Mouse (Mus musculus) frontal cortex, postnatal 10 days (tissue): ENCODE measurements around the gene Nbl1.

Experiments
- DNase-seq, 2 experiments: peaks; one replicate each; pipeline ENCODE4 v3.0.0; 2022; ENCODE audit warnings: low spot score in 2 of 2, mixed read lengths in 1 of 2

The Nbl1 gene

GRCm38 (mm10) chr4:139064831-139065230 is 28.0 kb downstream of the Nbl1 start:
- DNase-seq: no peak

GRCm38 (mm10) chr4:139059569-139059968 is 33.2 kb downstream of the Nbl1 start:
- no peak for DNase-seq

DNA sequence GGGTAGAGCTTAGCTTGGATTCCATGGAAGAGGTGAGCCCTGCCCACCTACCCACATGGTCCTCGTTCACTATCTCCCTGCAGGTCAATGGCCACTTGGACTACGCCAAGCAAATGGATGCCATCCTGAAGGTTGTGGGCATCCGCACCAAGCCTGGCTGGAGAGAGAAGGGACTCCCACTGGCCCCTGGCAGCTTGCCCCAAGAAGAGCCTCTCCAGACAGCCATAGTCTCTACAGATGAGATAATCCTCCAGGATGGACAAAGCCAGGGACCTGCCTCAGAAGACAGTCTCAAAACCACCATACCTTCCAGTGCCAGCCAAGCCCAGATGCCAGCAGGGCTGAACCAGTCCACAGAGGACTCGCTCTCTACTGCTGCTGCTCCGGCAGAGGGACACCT is 34.8 kb downstream of the Nbl1 start:
- no peak for DNase-seq

DNA sequence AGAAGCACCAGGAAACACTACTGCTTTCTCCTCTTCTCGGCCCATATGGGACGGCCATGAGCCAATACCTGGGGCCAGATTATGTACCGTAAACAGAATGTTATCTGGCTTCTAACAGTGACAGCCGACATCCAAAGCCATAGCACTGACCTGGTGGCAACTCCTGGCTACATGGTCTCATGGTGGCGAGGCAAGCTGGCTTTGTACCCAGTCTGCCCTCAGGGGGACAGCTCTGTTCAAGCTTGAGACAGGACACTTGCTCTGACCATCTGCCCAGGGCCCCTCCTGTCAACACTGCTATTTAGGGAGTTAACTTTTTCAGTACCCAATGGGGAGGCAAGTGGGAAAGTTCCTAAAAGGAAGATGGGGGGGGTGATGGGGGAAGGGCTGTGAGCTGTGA is 35.5 kb downstream of the Nbl1 start:
- no peak for DNase-seq

GRCm38 (mm10) chr4:139055744-139056143 is 37.0 kb downstream of the Nbl1 start:
- no peak for DNase-seq

DNA sequence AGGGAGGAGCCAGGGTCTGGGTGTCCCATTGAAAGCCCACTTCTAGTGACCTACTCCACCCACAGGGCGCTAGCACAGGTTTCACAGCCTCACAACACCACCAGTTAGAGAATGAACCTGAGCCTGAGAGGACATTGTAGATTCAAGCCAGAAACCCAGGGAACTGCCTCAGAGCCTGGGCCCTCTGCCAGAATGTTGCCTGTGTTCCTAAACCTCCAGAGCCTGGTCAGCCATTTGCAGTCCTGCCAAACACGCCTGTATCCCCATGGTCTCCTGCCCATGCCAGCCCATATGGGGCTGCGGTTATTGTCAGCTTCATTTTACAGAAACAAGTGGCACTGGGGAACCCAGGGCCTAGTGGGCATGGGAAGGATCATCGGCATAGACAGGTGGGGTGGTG is 37.5 kb downstream of the Nbl1 start:
- DNase-seq: no peak

DNA sequence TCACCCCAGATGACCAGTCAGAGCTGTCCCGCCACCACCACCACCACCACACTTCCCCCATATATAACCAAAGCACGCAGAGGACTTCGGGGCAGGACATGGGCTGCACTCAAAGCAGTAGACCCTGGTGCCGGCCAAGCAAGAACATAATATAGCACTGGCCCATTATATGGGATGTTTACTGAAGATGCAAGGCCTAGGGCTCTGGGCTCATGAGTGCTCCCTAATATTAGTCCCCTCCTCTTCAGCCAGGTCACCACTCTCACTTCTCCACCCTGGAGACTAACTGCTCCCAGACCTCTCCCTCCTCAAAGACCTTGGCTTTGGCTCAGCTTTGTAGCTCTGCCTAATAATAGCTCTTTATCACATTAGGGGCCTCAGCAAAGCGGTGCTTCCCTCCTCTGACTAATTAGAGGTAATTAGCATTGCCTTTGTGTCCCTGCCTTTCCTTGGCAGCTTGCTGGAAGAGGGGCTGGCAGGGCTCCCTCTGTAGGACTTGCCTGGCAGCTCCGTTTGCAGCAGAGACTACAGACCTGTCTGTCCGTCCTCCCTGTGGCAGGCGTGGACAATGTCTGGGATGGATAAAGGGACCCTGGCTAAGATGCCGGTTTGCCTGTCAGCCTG is 38.4 kb downstream of the Nbl1 start:
- DNase-seq: peak; percentile 65 to 67

- no peak for DNase-seq
Measured at GRCm38 (mm10) chr4:139053391-139053790, 39.4 kb downstream of the Nbl1 start.

- DNase-seq: no peak
Measured at GRCm38 (mm10) chr4:139052796-139053195, 40.0 kb downstream of the Nbl1 start.

- no peak for DNase-seq
Measured at GRCm38 (mm10) chr4:139048518-139048917, 44.3 kb downstream of the Nbl1 start.

GRCm38 (mm10) chr4:139046354-139046753 is 46.4 kb downstream of the Nbl1 start:
- no peak for DNase-seq

- no peak for DNase-seq
Measured at GRCm38 (mm10) chr4:139044566-139044965, 48.2 kb downstream of the Nbl1 start.

DNA sequence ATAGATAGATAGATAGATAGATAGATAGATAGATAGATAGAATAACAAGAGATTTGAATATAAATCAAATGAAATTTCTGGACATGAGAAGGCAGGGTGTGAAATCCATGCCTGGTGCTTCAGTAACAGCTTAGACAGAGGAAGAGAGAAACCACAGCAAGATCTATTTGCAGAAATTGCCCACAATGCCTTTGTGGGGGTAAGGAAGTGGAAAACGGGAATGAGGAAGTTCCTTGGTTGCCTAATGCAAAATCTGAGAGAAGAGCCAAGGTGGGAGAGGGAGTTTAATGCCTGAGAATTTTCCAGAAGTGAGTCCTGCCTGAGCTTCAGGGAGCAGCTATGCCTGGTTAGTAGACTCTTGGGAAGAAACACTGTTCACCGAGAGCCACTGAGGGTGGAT is 49.2 kb downstream of the Nbl1 start:
- DNase-seq: no peak

DNA sequence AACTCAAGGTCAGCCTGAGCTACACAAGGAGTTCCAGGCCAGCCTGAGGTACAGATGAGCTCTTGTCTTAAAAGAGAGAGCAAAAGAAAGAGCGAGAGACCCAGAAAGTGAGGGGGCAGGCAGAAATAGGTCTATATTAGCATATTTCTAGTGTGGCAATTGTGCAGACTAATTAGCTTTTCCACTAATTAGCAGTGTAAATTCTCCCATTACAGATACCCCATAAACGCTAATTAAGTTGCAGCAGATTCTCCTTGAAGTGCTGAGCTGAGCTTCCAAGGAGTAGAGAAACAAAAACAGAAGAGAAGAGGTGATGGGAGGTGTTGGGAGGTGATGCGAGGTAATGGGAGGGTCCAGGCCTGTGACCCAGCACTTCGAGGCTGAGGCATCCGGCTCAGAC is 50.2 kb downstream of the Nbl1 start:
- no peak for DNase-seq

DNA sequence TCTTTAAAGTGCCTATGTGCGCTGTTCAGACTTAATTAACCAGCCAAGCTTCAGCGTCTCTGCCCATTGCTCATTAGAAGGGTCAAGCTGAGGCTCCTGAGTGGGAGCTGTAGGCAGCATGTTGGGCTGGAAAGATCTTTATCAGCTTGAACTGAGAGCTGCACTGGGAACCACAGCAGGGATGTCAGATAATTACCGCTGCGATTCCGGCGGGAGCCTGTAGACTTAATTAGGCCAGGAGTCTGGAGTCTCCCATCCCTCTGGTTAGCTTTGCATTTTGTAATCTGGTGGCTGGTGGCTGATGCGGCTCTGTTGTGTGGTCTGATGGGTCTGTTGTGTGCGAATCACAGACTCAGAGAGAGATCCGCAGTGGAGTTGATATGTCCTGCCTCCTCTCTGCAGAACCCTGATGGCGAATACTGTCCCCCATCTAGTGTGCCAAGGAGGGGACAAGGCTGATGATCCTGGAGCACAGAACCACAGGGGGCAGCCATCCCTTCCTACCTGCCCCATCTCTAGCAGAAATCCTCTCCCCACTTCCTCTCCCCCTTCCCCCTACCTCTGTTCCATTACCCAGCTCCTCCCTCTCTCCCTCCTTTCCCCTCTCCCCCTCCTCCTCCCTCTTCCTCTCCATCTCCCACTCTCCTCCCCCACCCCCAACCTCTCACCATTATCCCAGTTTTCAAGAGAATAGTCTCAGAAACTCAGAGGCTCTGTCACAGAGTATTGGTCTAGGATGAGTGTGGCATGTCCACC is 52.5 kb downstream of the Nbl1 start:
- DNase-seq: no peak

DNA sequence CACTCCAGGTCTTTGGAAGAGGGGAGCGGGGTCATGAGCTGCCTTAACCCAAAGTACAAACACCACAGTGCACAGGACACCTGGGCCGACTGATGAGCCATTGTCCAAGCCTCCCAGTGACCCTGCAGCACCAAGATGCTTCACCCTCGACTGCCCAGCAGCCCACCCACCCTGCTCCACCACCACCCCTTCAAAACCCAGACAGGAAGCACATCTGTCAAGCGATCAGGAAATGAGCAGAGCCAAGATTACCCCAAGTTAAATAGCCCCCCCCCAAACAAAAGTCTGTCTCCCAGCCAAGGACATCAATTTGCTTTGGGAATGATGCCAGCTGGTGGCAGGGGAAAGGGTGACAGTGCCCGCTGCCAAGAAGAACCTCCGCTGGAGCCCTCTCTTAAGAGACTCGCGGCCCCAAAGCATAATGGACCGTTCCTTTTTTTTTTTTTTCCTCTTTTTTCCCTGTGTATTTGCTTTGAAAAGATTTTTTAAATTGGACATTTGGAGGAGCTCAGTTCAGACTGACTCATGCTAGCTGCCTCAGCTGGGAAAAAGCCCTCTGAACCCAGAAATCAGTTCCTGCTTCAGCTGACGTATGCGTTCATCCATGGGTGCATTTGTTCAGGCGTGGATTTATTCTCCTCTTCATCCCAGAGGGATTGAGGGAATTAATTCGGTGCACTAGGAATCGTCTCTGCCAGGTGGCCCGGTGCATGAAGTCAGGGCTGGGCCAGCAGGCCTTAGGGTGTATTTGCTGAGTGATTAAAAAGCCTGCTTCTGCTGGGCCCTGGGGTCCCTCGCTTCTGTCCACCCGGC is 54.8 kb downstream of the Nbl1 start:
- DNase-seq: no peak

DNA sequence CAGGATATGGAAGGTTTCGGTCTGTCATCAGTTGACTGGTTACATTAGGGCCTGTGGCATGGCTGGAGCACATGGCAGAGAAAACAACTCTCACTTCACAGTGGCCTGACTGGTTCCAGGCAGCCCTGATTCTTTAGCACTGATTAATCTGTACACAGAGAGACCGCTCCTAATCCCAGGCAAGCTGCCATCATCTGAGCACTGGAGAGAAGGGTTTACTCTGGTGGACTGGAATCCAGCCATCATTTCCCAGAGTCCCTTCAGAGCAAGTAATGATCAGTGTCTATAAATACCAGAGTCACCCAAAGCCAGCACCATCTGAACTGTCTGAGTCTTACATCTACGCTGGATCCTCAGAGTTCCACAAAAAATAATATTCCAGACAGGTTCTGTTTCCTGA is 57.0 kb downstream of the Nbl1 start:
- no peak for DNase-seq

- DNase-seq: no peak
Measured at GRCm38 (mm10) chr4:139034942-139035341, 57.9 kb downstream of the Nbl1 start.

DNA sequence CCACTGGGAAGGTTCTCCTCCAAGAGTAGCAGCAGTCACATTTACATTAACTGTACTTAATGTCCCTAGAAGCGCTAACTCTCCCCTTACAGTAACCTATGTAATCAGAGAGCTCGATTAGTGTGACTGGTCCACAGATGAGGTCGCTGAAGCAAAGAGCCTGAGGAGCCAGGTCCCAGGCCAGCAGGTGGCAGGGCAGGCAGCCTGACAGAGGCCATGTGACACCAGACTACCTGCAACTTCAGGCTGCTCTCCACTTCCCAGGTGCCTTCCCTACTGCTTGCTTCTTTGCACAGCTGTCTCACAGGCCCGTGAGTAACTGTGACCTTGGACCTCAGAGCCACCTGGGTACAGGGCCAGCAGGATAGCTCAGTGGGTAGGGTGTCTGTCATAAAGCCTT is 58.3 kb downstream of the Nbl1 start:
- DNase-seq: no peak

- no peak for DNase-seq
Measured at GRCm38 (mm10) chr4:139034010-139034367, 58.8 kb downstream of the Nbl1 start.

DNA sequence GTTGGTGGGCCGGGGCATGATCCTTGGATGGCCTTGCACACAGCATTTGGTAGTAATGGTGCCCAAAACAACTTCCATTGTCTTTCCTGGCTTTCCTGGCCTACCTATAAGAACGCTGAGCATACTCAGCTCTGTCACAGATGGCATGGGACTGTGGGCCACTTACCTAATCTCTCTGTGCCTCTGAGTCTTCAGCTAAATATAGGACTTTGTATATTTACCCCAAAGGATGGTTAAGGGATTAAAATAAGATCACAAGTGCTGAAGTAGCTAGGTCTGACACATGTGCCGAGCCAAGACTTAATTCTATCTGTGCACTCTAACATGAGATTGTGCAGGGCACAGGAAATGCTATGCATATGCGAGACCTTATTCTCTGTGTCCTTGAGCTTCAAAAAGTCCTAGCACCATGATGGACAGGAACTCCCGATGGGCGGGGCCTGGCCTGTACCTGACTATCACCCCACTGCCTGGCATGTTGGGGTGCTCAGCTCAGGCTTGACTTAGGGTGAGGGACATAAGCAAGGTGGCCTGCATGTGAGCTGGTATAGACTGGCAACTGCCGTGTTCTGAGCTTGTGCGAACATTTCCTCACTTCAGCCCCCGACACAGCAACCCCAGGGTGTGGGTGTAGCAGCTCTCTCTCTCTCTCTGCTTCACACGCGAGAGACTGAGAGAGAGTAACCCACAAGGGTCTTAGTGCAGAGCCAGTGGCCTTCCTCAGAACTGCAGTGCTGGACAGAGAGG is 59.4 kb downstream of the Nbl1 start:
- no peak for DNase-seq

DNA sequence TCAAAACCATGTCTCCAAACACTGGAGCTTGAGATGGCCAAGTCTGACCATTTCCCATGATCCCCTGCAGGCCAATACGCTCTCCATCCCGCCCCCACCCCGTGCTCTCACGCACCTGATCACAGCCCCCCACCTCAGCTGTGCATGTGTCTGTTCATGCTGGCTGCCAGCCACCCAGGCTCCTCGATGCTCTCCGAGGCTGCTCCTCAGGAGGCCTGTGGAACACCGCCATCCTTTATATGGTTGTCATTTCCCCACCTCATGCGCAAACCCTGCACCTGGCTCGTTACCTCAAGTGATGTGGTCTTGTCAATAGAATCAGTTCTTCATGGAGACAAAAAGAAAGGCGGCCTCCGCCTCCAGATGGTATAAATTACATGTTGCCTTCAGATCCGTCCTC is 60.3 kb downstream of the Nbl1 start:
- DNase-seq: no peak
